Mouse (Mus musculus): ENCODE results near the gene Rbm4.

- TF ChIP-seq CTCF (IDR thresholded peaks at IDR 0.05; ENCODE audit: control insufficient read depth, insufficient read depth, insufficient read length) (no peak), USF1 (IDR thresholded peaks at IDR 0.05; ENCODE audit: low read depth) (no peak), MYOD1 (IDR thresholded peaks at IDR 0.05; ENCODE audit: control insufficient read depth, insufficient read length, low read depth) (no peak), MAX (IDR thresholded peaks at IDR 0.05) (no peak), MYOG (IDR thresholded peaks at IDR 0.05; ENCODE audit: control insufficient read depth, extremely low read depth, insufficient read length) (no peak), CEBPB (IDR thresholded peaks at IDR 0.05; ENCODE audit: low read depth) (no peak), FOSL1 (IDR thresholded peaks at IDR 0.05; ENCODE audit: insufficient read depth, low read length, poor library complexity, severe bottlenecking) (no peak)
These were observed 17.0 kb upstream of the Rbm4 start for GRCm38 (mm10) chr19:4810746-4811062.

Measured in C2C12 (cell line).